Mouse (Mus musculus): ENCODE measurements at regions not wholly inside any gene's neighbourhood (a gene's known extent, or its start where the extent isn't known, plus 50 kb on each side); places are given as distances from the start of the nearest gene placed in this dataset.

- TF ChIP-seq HCFC1 (IDR thresholded peaks at IDR 0.05; ENCODE audit: borderline replicate concordance, insufficient read depth, low read length) (no peak), CHD2 (IDR thresholded peaks at IDR 0.05; ENCODE audit: low read depth, low read length) (no peak)
Observed at GRCm38 (mm10) chr15:96905520-96905919, 150.2 kb downstream of the Slc38a4 start.
